Mouse (Mus musculus) layer of hippocampus, postnatal 36 days (tissue): ENCODE data around the gene Kcnk3. TPM values are rescaled to one million over a fixed set of nuclear protein-coding genes. Genes with fewer than 3 reads are reported as not detected.

Experiments
- microRNA-seq, 2 experiments: library from miRNA; unstranded; fragments of <30 nt; microRNA quantifications; one replicate each; pipeline ENCODE4 v1.2.0; 2021
- total RNA-seq, 2 experiments: library from RNA; stranded (reverse); gene quantifications; 2 replicates each; pipeline ENCODE4 v1.2.3; 2021

Gene Kcnk3
- total RNA-seq, 2 experiments from 2014 or later = 7.7 to 9.8 TPM

Small RNA genes within 50 kb of the gene (microRNA-seq; reads per million reads assigned to microRNA genes)
- gene Mir5625 = 0 reads per million in 2 experiments

Other genes with a start within 250 kb of the Kcnk3 start
- gene Otof, start 126.2 kb upstream of the Kcnk3 start, total RNA-seq = 1 to 10 TPM; 3.6 TPM
- gene 1700001C02Rik, start 122.1 kb upstream of the Kcnk3 start, total RNA-seq = not detected
- not detected for gene Cib4, start 42.3 kb upstream of the Kcnk3 start, total RNA-seq
- gene Slc35f6, start 59.8 kb downstream of the Kcnk3 start, total RNA-seq = 10 to 100 TPM; 34.2 to 35.3 TPM
- 1 to 10 TPM; 3.5 to 4.0 TPM for gene Cenpa, start 78.6 kb downstream of the Kcnk3 start, total RNA-seq
- gene Dpysl5, start 123.4 kb downstream of the Kcnk3 start, total RNA-seq = 10 to 100 TPM; 35.6 to 40.2 TPM
- 100 to 1,000 TPM; 239 to 251 TPM for gene Mapre3, start 226.5 kb downstream of the Kcnk3 start, total RNA-seq